Mouse (Mus musculus): ENCODE results near the gene Gm7029. TPM values are rescaled to one million over a fixed set of nuclear protein-coding genes. Genes with fewer than 3 reads are reported as not detected.

Gene Gm7029
- total and polyA plus RNA-seq, 3 experiments, result not detected

GRCm38 (mm10) chr17:33901653-33902052 is 28.0 kb downstream of the Gm7029 start:
- in situ Hi-C loops (cut with MboI; ENCODE audit: low pct_ligation_motif_present, low pct_unique_long_range_greater_than_20kb, low sequenced_read_pairs), result no loop called here
- dilution Hi-C loops (cut with MboI; ENCODE audit: extremely low pct_ligation_motif_present, extremely low pct_unique_long_range_greater_than_20kb, low sequenced_read_pairs), result no loop called here
- H3K4me2 ChIP-seq (ENCODE audit: insufficient read depth, low read depth, poor library complexity, severe bottlenecking), result no peak overlapping the region
- no peak for DNase-seq (ENCODE audit: extremely low read depth)
- H3K9me3 ChIP-seq (replicated peaks; ENCODE audit: low read length), result no peaks in the 10 kb centered on the region
- no peaks in the 10 kb centered on the region for H3K79me2 ChIP-seq (replicated peaks; ENCODE audit: control insufficient read depth, extremely low read depth, insufficient read depth, poor library complexity, severe bottlenecking)
- H3K27ac ChIP-seq (ENCODE audit: insufficient read depth, low read depth), result no peak overlapping the region
- TF ChIP-seq KAT2A (IDR thresholded peaks at IDR 0.05; ENCODE audit: insufficient replicate concordance, low read length) (no peak), MEF2A (IDR thresholded peaks at IDR 0.05; ENCODE audit: borderline replicate concordance, low read depth, low read length) (no peak), EP300 (IDR thresholded peaks at IDR 0.05; ENCODE audit: low read length) (no peak), MAX (IDR thresholded peaks at IDR 0.05; ENCODE audit: low read length) (no peak), RAD21 (IDR thresholded peaks at IDR 0.05; ENCODE audit: low read depth, low read length) (no peak), TBP (conservative IDR thresholded peaks at IDR 0.05; ENCODE audit: low read depth, low read length) (no peak), JUN (IDR thresholded peaks at IDR 0.05; ENCODE audit: insufficient read depth, low read depth, low read length) (no peak), IRF4 (IDR thresholded peaks at IDR 0.05; ENCODE audit: low read depth, low read length) (no peak), MAZ (IDR thresholded peaks at IDR 0.05; ENCODE audit: low read depth, low read length) (no peak), CHD2 (IDR thresholded peaks at IDR 0.05; ENCODE audit: low read length) (no peak), ZNF384 (IDR thresholded peaks at IDR 0.05; ENCODE audit: low read depth, low read length) (no peak)
- H3K27me3 ChIP-seq (replicated peaks), result no peaks in the 10 kb centered on the region
- no peaks in the 10 kb centered on the region for H3K36me3 ChIP-seq (replicated peaks in 1 of 2; ENCODE audit: control insufficient read depth in 1 of 2, insufficient read depth in 1 of 2, low read length in 1 of 2)
- H3K9ac ChIP-seq (ENCODE audit: insufficient read depth, low read depth), result no peak overlapping the region
- peaks cover 0 to 10% of the 10 kb centered on the region in 2 experiments; a peak in 2 of 4 replicates for H3K4me1 ChIP-seq (ENCODE audit: control insufficient read depth in 1 of 2, insufficient read depth in 2 of 2)
- no peak overlapping the region for H3K4me3 ChIP-seq (replicated peaks in 1 of 3; ENCODE audit: low read depth in 2 of 3, low read length in 2 of 3, poor library complexity in 1 of 3)

GRCm38 (mm10) chr17:33902079-33902478 is 28.4 kb downstream of the Gm7029 start:
- no peaks in the 10 kb centered on the region for H3K27me3 ChIP-seq (replicated peaks)
- TF ChIP-seq MAZ (IDR thresholded peaks at IDR 0.05; ENCODE audit: low read depth, low read length) (no peak), ZC3H11A (IDR thresholded peaks at IDR 0.05; ENCODE audit: low read depth, low read length) (no peak), E2F4 (IDR thresholded peaks at IDR 0.05; ENCODE audit: insufficient replicate concordance, low read depth, low read length) (no peak), JUN (IDR thresholded peaks at IDR 0.05; ENCODE audit: insufficient read depth, low read depth, low read length) (no peak), GABPA (IDR thresholded peaks at IDR 0.05; ENCODE audit: insufficient replicate concordance, low read depth, low read length) (no peak), MAX (IDR thresholded peaks at IDR 0.05; ENCODE audit: low read length) (no peak), USF2 (conservative IDR thresholded peaks at IDR 0.05; ENCODE audit: low read depth, low read length) (no peak), HCFC1 (IDR thresholded peaks at IDR 0.05; ENCODE audit: low read depth, low read length) (no peak)
- DNase-seq (ENCODE audit: extremely low read depth), result no peak
- H3K9me3 ChIP-seq (replicated peaks; ENCODE audit: low read length), result no peaks in the 10 kb centered on the region
- dilution Hi-C loops (cut with MboI; ENCODE audit: extremely low pct_ligation_motif_present, extremely low pct_unique_long_range_greater_than_20kb, low sequenced_read_pairs), result no loop called here
- H3K4me1 ChIP-seq (ENCODE audit: control insufficient read depth in 1 of 2, insufficient read depth in 2 of 2), result peaks cover 0 to 10% of the 10 kb centered on the region in 2 experiments; a peak in 2 of 4 replicates
- no peak overlapping the region for H3K27ac ChIP-seq (ENCODE audit: insufficient read depth, low read depth)
- no peaks in the 10 kb centered on the region for H3K79me2 ChIP-seq (replicated peaks; ENCODE audit: control insufficient read depth, extremely low read depth, insufficient read depth, poor library complexity, severe bottlenecking)
- in situ Hi-C loops (cut with MboI; ENCODE audit: low pct_ligation_motif_present, low pct_unique_long_range_greater_than_20kb, low sequenced_read_pairs), result no loop called here
- no peak overlapping the region for H3K4me2 ChIP-seq (ENCODE audit: insufficient read depth, low read depth, poor library complexity, severe bottlenecking)
- no peaks in the 10 kb centered on the region for H3K36me3 ChIP-seq (replicated peaks in 1 of 2; ENCODE audit: control insufficient read depth in 1 of 2, insufficient read depth in 1 of 2, low read length in 1 of 2)
- H3K4me3 ChIP-seq (replicated peaks in 1 of 3; ENCODE audit: low read depth in 2 of 3, low read length in 2 of 3, poor library complexity in 1 of 3), result no peak overlapping the region
- no peak overlapping the region for H3K9ac ChIP-seq (ENCODE audit: insufficient read depth, low read depth)
